Mouse (Mus musculus) heart, postnatal 0 days (tissue): Measurements from ENCODE around the gene Mrpl53. TPM values are rescaled to one million over a fixed set of nuclear protein-coding genes. Genes with fewer than 3 reads are reported as not detected.

Experiments used
- ATAC-seq: fragments of 200-750 bp; cut with Nextera tagmentation; 2 replicates; pipeline ENCODE4 v1.8.0; 2017; ENCODE audit warnings: low read depth, moderate number of reproducible peaks, moderate library complexity; ENCODE audit not compliant: insufficient read depth
- DNase-seq: peaks from one replicate; pipeline ENCODE4 v3.0.0-alpha.2; 2016; ENCODE audit warnings: low spot score
- H3K27ac ChIP-seq: fragments of 300-500 bp; sonication (generic); 2 replicates; pipeline ENCODE4 v1.5.1; 2014; ENCODE audit warnings: low read depth, mild to moderate bottlenecking
- H3K27me3 ChIP-seq: fragments of 300-500 bp; sonication (generic); 2 replicates; pipeline ENCODE4 v1.6.1; 2014; ENCODE audit warnings: low read length, mixed read lengths; ENCODE audit not compliant: control insufficient read depth, insufficient read depth
- H3K36me3 ChIP-seq: fragments of 300-500 bp; sonication (generic); replicated peaks from 2 replicates; pipeline ENCODE4 v1.6.1; 2014; ENCODE audit warnings: low read length, mixed read lengths; ENCODE audit not compliant: control insufficient read depth, insufficient read depth
- H3K4me1 ChIP-seq: fragments of 300-500 bp; sonication (generic); 2 replicates; pipeline ENCODE4 v1.6.1; 2014; ENCODE audit warnings: antibody characterized with exemption; ENCODE audit not compliant: control insufficient read depth, insufficient read depth
- H3K4me2 ChIP-seq: fragments of 300-500 bp; sonication (generic); 2 replicates; pipeline ENCODE4 v1.6.1; 2014; ENCODE audit warnings: low read depth, mild to moderate bottlenecking, low read length, moderate library complexity
- H3K4me3 ChIP-seq: fragments of 300-500 bp; sonication (generic); 2 replicates; pipeline ENCODE4 v1.5.1; 2014; ENCODE audit warnings: low read depth, low read length
- H3K9ac ChIP-seq: fragments of 300-500 bp; sonication (generic); replicated peaks from 2 replicates; pipeline ENCODE4 v1.6.1; 2014; ENCODE audit warnings: low read depth, low read length, mixed read lengths
- H3K9me3 ChIP-seq: fragments of 300-500 bp; sonication (generic); replicated peaks from 2 replicates; pipeline ENCODE4 v1.6.1; 2016; ENCODE audit warnings: low read length; ENCODE audit not compliant: control insufficient read depth
- CTCF ChIP-seq: IDR thresholded peaks from 2 replicates; pipeline ENCODE4 v1.5.1; 2016; ENCODE audit warnings: antibody characterized with exemption, control low read depth, low read depth
- EP300 ChIP-seq: IDR thresholded peaks from 2 replicates; pipeline ENCODE4 v1.6.1; 2016; ENCODE audit warnings: antibody characterized with exemption, low read depth
- WGBS: fragments of 180-500 bp; shearing (Covaris S2); extraction: QIAGEN DNeasy Blood & Tissue Kit; methylation state at CpG from one replicate; pipeline ENCODE4 v1.1.7; 2014; 5-methylcytosine and 5-hydroxymethylcytosine counted together
- polyA plus RNA-seq: library from polyadenylated mRNA; unstranded; fragments of >200 nt; fragmentation: Nextera tagmentation; extraction: Ambion mirVana; gene quantifications from 2 replicates; pipeline ENCODE4 v1.2.1, GENCODE M21; 2015
- total RNA-seq: library from RNA; depleted of rRNA; stranded (reverse); fragments of >200 nt; gene quantifications from 2 replicates; pipeline ENCODE4 v1.2.3, GENCODE M21; 2014; ENCODE audit warnings: low replicate concordance

Mrpl53 gene
- total and polyA plus RNA-seq, 2 experiments from 2014 or later, result 156 to 242 TPM

DNA sequence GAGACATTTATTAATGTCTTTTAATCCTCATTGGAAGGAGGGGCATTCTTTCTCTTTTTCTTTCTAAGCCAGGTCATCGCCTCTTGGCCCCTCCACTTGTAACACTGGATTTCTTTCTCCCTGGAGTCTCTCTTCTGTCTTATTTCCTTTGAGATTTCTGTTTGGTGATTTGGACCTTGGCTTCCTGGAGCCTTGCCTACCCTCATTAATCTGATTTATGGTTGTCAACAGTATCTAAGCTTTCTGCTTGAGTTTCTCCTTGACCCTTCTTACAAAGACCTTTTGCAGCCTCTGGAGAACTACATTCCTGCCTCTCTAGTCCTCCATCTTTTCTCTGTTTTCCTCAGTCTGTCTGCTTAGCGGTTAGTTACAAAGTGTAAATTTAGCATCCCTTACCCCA, 10.4 kb upstream of the Mrpl53 start:
- Histone ChIP-seq H3K9ac (no peak overlapping the region), H3K27me3 (peaks cover 4% of the 10 kb centered on the region; the same call in 1 of the 2 replicates)
- no peak for ATAC-seq

GRCm38 (mm10) chr6:83101316-83101687, 7.5 kb upstream of the Mrpl53 start, which contains the start of the genes Ccdc142 and Gm42688:
Ccdc142 (plus strand) TSS chr6:83101601.
Gm42688 (plus strand) TSS chr6:83101617.
- Histone ChIP-seq H3K4me3 (peak within 1 kb of the TSS; percentile 72), H3K27me3 (no peaks in the 10 kb centered on the region), H3K4me2 (peak within 1 kb of the TSS; percentile 97), H3K4me1 (0 out of 2 replicates have a peak, but pooled peaks cover 10% of the 10 kb centered on the region), H3K36me3 (peaks cover 8% of the 10 kb centered on the region), H3K9ac (peak within 1 kb of the TSS; percentile 75), H3K9me3 (no peaks in the 10 kb centered on the region), H3K27ac (peak within 1 kb of the TSS; percentile 85)
- ATAC-seq (peak; percentile 87), DNase-seq (peak; percentile 91)
- TF ChIP-seq CTCF (peak; percentile 67), EP300 (no peak)
- WGBS, result under 1% methylated on average over 25 of the region's 25 CpGs

More for the DNA sequence above, 10.4 kb upstream of the Mrpl53 start:
- H3K36me3 ChIP-seq, result no peaks in the 10 kb centered on the region
- 65% methylated on average over 2 of the region's 2 CpGs for WGBS
- H3K27ac ChIP-seq, result no peak overlapping the region
- 0 out of 2 replicates have a peak, but pooled peaks cover 10% of the 10 kb centered on the region for H3K4me1 ChIP-seq
- no peak for DNase-seq
- no peak for TF ChIP-seq EP300
- TF ChIP-seq CTCF, result no peak
- H3K4me3 ChIP-seq, result no peak overlapping the region
- no peaks in the 10 kb centered on the region for H3K9me3 ChIP-seq
- no peak overlapping the region for H3K4me2 ChIP-seq

DNA sequence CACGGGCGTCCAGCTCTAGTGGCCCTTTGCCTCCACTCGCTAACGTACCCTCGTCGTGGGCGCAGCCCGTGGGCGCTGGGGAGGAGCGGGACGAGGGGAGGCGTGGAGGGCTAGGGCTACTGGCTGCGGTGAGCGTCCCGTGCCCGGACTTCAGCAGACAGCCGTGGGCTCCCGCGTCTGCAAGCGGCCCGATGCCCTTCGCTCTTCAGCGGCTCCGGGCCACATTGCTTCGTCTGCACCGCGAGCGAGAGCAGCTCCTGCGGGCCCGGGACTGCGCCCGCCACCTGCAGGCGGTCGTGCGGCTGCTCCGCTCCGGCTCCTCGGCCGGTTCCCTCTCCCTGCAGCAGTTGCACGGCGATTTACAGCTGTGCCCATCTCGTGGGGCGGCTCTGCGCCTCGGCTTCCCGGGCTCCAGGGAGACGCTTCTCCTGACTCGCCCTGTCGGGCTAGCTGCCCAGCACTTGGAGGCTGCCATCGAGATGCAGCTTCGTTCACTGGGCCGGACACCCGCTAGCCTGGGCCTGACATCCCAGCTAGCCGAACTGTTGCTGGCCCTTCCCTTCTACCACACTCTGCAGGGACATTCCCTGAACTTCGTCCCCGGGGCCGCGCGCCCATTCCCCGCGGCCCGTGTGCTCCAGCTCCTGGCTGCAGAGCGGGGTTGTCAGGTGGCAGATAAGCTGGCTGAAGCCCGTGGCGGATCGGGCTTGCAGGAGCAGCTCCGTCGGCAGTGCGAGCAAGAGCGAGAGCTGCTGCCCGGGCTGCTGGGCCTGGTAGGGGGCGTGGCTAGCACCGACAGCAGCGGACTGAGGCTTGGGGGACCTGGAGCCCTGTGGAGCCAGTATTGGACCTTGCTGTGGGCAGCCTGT, 6.9 kb upstream of the Mrpl53 start:
- DNase-seq (peak; percentile 55), ATAC-seq (peak; percentile 84)
- Histone ChIP-seq H3K9ac (peak overlapping the region; percentile 75), H3K4me3 (peak overlapping the region; percentile 72), H3K9me3 (no peaks in the 10 kb centered on the region), H3K4me2 (peak overlapping the region; percentile 97), H3K27me3 (no peaks in the 10 kb centered on the region), H3K4me1 (0 out of 2 replicates have a peak, but pooled peaks cover 10% of the 10 kb centered on the region), H3K36me3 (peaks cover 8% of the 10 kb centered on the region), H3K27ac (peak overlapping the region; percentile 85)
- whole genome bisulfite sequencing, result under 1% methylated on average over 60 of the region's 74 CpGs
- TF ChIP-seq EP300 (no peak), CTCF (peak; percentile 56)

DNA sequence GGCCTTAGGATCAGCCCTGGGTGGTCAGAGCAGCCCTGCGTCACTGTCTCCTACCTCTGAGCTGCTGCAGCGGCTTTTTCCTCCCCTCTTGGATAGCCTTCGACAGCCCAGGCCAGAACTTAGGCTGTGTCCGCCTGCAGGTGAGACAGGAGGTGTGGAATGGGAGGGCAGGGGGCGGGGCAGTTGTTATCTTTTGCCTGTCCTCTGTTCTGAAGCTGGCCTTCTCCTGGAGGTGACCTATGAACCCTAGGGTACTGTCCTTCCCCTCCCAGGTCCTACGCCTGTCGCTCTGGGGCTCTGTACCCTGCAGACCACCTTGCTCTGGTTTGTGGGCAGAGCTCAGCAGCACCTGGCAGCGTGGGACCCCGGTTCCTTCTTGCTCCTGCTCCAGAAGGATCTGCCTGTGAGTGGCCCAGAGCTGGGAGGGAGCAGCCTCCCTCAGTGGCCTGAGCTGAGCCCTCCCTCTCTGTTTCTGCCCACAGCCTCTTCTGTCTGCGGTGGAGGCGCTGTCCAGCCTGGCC, 5.7 kb upstream of the Mrpl53 start:
- TF ChIP-seq EP300, result no peak
- TF ChIP-seq CTCF, result no peak
- Histone ChIP-seq H3K4me3 (no peak overlapping the region), H3K36me3 (peaks cover 8% of the 10 kb centered on the region), H3K4me2 (peak overlapping the region; percentile 97), H3K9me3 (no peaks in the 10 kb centered on the region), H3K27me3 (no peaks in the 10 kb centered on the region), H3K4me1 (peaks cover 13% of the 10 kb centered on the region), H3K27ac (no peak overlapping the region), H3K9ac (peak overlapping the region; percentile 75)
- DNase-seq (no peak), ATAC-seq (no peak)
- 58% methylated on average over 11 of the region's 11 CpGs for WGBS

- DNase-seq, result no peak
- H3K4me3 ChIP-seq, result no peak overlapping the region
- TF ChIP-seq CTCF, result no peak
- TF ChIP-seq EP300, result no peak
- H3K4me1 ChIP-seq, result peaks cover 17% of the 10 kb centered on the region
- no peak overlapping the region for H3K4me2 ChIP-seq
- H3K9me3 ChIP-seq, result no peaks in the 10 kb centered on the region
- H3K36me3 ChIP-seq, result peaks cover 8% of the 10 kb centered on the region
- no peak for ATAC-seq
- no peak overlapping the region for H3K9ac ChIP-seq
- WGBS, result 76% methylated on average over 4 of the region's 4 CpGs
- no peaks in the 10 kb centered on the region for H3K27me3 ChIP-seq
- H3K27ac ChIP-seq, result no peak overlapping the region
These were observed 4.7 kb upstream of the Mrpl53 start for GRCm38 (mm10) chr6:83104158-83104557.
